Mouse (Mus musculus) heart, embryonic 11.5 days (tissue): Measurements from ENCODE around the gene Cyp4f13. TPM values are rescaled to one million over a fixed set of nuclear protein-coding genes. Genes with fewer than 3 reads are reported as not detected.

Source experiments
- ATAC-seq: fragments of 200-750 bp; cut with Nextera tagmentation; replicated peaks from 2 replicates; pipeline ENCODE4 v1.8.0; 2017; ENCODE audit warnings: moderate library complexity; ENCODE audit not compliant: insufficient number of reproducible peaks, low FRiP score, low TSS enrichment
- H3K27ac ChIP-seq: fragments of 300-500 bp; sonication (generic); 2 replicates; pipeline ENCODE4 v1.5.1; 2014; ENCODE audit warnings: mild to moderate bottlenecking, low read depth, low read length
- H3K27me3 ChIP-seq: fragments of 300-500 bp; sonication (generic); 2 replicates; pipeline ENCODE4 v1.6.1; 2014; ENCODE audit warnings: mild to moderate bottlenecking, low read length, mixed read lengths; ENCODE audit not compliant: control insufficient read depth, insufficient read depth
- H3K36me3 ChIP-seq: fragments of 300-500 bp; sonication (generic); 2 replicates; pipeline ENCODE4 v1.6.1; 2014; ENCODE audit warnings: mild to moderate bottlenecking, low read length, moderate library complexity, mixed read lengths; ENCODE audit not compliant: control insufficient read depth, insufficient read depth
- H3K4me1 ChIP-seq: fragments of 300-500 bp; sonication (generic); 2 replicates; pipeline ENCODE4 v1.6.1; 2014; ENCODE audit warnings: low read length; ENCODE audit not compliant: control insufficient read depth, insufficient read depth
- H3K4me2 ChIP-seq: fragments of 300-500 bp; sonication (generic); 2 replicates; pipeline ENCODE4 v1.6.1; 2014; ENCODE audit warnings: mild to moderate bottlenecking, moderate library complexity
- H3K4me3 ChIP-seq: fragments of 300-500 bp; sonication (generic); 2 replicates; pipeline ENCODE4 v1.5.1; 2014; ENCODE audit warnings: low read depth, low read length
- H3K9ac ChIP-seq: fragments of 300-500 bp; sonication (generic); 2 replicates; pipeline ENCODE4 v1.6.1; 2014; ENCODE audit warnings: mild to moderate bottlenecking, low read depth, low read length, moderate library complexity
- H3K9me3 ChIP-seq: fragments of 300-500 bp; sonication (generic); replicated peaks from 2 replicates; pipeline ENCODE4 v1.6.1; 2016; ENCODE audit warnings: low read length; ENCODE audit not compliant: control insufficient read depth
- WGBS: fragments of 180-500 bp; shearing (Covaris S2); extraction: QIAGEN DNeasy Blood & Tissue Kit; methylation state at CpG from one replicate; pipeline ENCODE4 v1.1.7; 2014; ENCODE audit not compliant: insufficient replicate concordance; 5-methylcytosine and 5-hydroxymethylcytosine counted together
- polyA plus RNA-seq: library from polyadenylated mRNA; unstranded; fragments of >200 nt; fragmentation: Nextera tagmentation; extraction: Ambion mirVana; gene quantifications from 2 replicates; pipeline ENCODE4 v1.2.1, GENCODE M21; 2014

Gene Cyp4f13
- polyA plus RNA-seq, 1 experiment from 2014 or later: 9.0 TPM

DNA sequence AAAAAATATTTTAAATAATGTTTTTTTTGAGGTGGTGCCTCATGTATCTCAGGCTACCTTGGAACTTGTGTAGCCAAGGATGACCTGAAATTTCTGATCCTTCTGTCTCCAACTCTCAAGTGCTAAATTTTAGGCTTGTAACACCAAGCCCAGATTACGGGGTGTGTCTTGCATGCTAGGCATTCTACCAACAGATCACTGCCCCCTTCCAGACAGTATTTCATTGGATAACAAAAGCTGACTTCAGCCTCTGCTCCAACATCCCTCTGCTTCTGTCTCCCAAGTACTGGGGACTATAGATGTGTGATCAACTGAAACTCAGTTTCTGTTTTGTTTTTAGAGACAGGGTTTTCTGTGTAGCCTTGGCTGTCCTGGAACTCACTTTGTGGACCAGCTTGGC lies 23.5 kb downstream of the Cyp4f13 start:
- 93% methylated on average over 1 of the region's 1 CpGs for WGBS
- H3K4me2 ChIP-seq: no peak overlapping the region

DNA sequence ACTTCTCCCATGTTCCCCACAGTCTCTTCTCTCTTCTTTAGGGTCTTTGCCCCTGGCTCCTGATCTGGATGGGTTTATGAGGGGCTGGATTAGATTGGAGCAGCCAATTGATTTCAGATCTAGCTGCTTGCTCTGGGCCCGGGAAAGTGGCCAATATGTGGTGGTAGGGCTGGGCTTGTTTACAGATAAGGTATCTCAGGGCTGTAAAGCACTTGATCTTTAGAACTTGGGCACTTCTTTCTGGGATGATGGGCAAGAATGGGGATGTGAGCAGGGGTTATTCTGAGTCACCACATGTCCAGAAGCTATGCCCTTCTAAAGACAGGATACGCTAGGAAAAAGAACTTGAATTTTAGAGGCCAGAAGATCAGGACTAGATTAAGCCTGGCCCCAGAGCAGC lies 28.1 kb downstream of the Cyp4f13 start:
- 60% methylated on average over 2 of the region's 2 CpGs for WGBS
- Histone ChIP-seq H3K27me3 (no peaks in the 10 kb centered on the region), H3K4me3 (no peak overlapping the region), H3K27ac (no peak overlapping the region), H3K36me3 (no peaks in the 10 kb centered on the region), H3K9ac (no peak overlapping the region), H3K4me2 (no peak overlapping the region), H3K9me3 (peaks cover 6% of the 10 kb centered on the region; the same call in 1 of the 2 replicates), H3K4me1 (no peaks in the 10 kb centered on the region)
- ATAC-seq: no peak

More for the DNA sequence above, 23.5 kb downstream of the Cyp4f13 start:
- ATAC-seq: no peak
- H3K9me3 ChIP-seq: peaks cover 6% of the 10 kb centered on the region; the same call in 1 of the 2 replicates
- H3K4me3 ChIP-seq: no peak overlapping the region
- no peak overlapping the region for H3K9ac ChIP-seq
- H3K27ac ChIP-seq: no peak overlapping the region
- H3K27me3 ChIP-seq: no peaks in the 10 kb centered on the region
- no peaks in the 10 kb centered on the region for H3K4me1 ChIP-seq
- H3K36me3 ChIP-seq: no peaks in the 10 kb centered on the region

- ATAC-seq: no peak
- Histone ChIP-seq H3K27me3 (no peaks in the 10 kb centered on the region), H3K9ac (no peak within 1 kb of the TSS), H3K4me3 (no peak within 1 kb of the TSS), H3K9me3 (peaks cover 6% of the 10 kb centered on the region; the same call in 1 of the 2 replicates), H3K4me1 (no peaks in the 10 kb centered on the region), H3K27ac (no peak within 1 kb of the TSS), H3K4me2 (no peak within 1 kb of the TSS), H3K36me3 (no peaks in the 10 kb centered on the region)
- WGBS: 58% methylated on average over 2 of the region's 2 CpGs
Measured at GRCm38 (mm10) chr17:32917131-32917530, 30.1 kb downstream of the Cyp4f13 start, which contains the start of gene Cyp4f14. Cyp4f14 (minus strand) TSS chr17:32917342.

DNA sequence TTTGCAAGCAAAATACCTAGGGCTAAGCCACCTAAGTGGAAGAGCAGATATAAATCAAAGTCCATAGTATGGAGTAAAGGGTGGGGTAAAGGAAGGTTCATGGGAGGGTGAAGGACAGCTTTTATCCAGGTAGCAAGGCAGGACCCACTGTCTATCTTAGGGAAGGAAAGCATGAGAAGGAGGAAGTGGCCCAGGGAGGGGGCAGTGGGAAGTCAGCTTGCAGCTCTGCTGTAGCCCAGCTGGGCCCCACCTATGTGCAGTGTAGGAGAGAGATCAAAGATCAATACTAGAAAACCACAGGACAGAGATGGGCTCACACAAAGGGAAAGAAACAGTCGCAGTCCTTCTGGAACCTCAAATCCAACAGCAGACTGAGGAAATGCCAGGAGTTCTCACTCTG lies 31.1 kb downstream of the Cyp4f13 start:
- WGBS: 82% methylated on average over 1 of the region's 1 CpGs
- no peaks in the 10 kb centered on the region for H3K27me3 ChIP-seq
- 0 out of 2 replicates have a peak, but pooled peaks cover 4% of the 10 kb centered on the region for H3K9me3 ChIP-seq
- H3K4me3 ChIP-seq: no peak overlapping the region
- H3K4me2 ChIP-seq: no peak overlapping the region
- no peak for ATAC-seq
- H3K36me3 ChIP-seq: no peaks in the 10 kb centered on the region
- no peak overlapping the region for H3K27ac ChIP-seq
- no peaks in the 10 kb centered on the region for H3K4me1 ChIP-seq
- H3K9ac ChIP-seq: no peak overlapping the region

GRCm38 (mm10) chr17:32906172-32906571 lies 41.0 kb downstream of the Cyp4f13 start:
- no peaks in the 10 kb centered on the region for H3K36me3 ChIP-seq
- WGBS: 70% methylated on average over 10 of the region's 10 CpGs
- H3K4me2 ChIP-seq: no peak overlapping the region
- no peaks in the 10 kb centered on the region for H3K4me1 ChIP-seq
- no peak overlapping the region for H3K9ac ChIP-seq
- H3K27me3 ChIP-seq: peaks cover 5% of the 10 kb centered on the region
- H3K9me3 ChIP-seq: no peaks in the 10 kb centered on the region
- no peak overlapping the region for H3K4me3 ChIP-seq
- H3K27ac ChIP-seq: no peak overlapping the region
- ATAC-seq: no peak

- no peak overlapping the region for H3K9ac ChIP-seq
- peaks cover 5% of the 10 kb centered on the region for H3K27me3 ChIP-seq
- no peaks in the 10 kb centered on the region for H3K36me3 ChIP-seq
- no peaks in the 10 kb centered on the region for H3K4me1 ChIP-seq
- peak overlapping the region; percentile 48 for H3K4me2 ChIP-seq
- H3K9me3 ChIP-seq: no peaks in the 10 kb centered on the region
- WGBS: 9% methylated on average over 19 of the region's 19 CpGs
- ATAC-seq: no peak
- peak overlapping the region; percentile 18; the same call in 1 of the 2 replicates for H3K4me3 ChIP-seq
- H3K27ac ChIP-seq: no peak overlapping the region
Measured at GRCm38 (mm10) chr17:32905239-32905638, 42.0 kb downstream of the Cyp4f13 start.

DNA sequence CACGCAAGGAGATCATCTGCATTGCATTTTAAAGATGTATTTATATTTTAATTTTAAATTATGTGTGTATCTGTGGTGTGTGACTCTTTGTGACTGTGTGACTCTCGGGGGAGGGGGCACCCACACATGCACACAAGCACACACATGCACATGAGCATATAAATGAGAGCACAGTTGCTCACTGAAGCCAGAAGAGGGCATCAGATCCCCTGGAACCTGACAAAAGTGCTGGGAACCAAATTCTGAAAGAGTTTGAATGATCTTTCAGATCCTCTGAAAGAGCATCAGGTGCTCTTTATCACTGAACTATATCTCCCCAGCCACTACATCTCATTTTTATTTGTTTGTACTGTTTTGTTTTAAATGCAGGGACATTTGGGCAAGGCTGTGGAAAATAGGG lies 42.8 kb downstream of the Cyp4f13 start:
- Histone ChIP-seq H3K9ac (no peak overlapping the region), H3K4me1 (no peaks in the 10 kb centered on the region), H3K27ac (no peak overlapping the region), H3K4me2 (no peak overlapping the region), H3K4me3 (no peak overlapping the region), H3K9me3 (no peaks in the 10 kb centered on the region), H3K36me3 (no peaks in the 10 kb centered on the region), H3K27me3 (peaks cover 5% of the 10 kb centered on the region)
- WGBS: 62% methylated on average over 2 of the region's 2 CpGs
- ATAC-seq: no peak

DNA sequence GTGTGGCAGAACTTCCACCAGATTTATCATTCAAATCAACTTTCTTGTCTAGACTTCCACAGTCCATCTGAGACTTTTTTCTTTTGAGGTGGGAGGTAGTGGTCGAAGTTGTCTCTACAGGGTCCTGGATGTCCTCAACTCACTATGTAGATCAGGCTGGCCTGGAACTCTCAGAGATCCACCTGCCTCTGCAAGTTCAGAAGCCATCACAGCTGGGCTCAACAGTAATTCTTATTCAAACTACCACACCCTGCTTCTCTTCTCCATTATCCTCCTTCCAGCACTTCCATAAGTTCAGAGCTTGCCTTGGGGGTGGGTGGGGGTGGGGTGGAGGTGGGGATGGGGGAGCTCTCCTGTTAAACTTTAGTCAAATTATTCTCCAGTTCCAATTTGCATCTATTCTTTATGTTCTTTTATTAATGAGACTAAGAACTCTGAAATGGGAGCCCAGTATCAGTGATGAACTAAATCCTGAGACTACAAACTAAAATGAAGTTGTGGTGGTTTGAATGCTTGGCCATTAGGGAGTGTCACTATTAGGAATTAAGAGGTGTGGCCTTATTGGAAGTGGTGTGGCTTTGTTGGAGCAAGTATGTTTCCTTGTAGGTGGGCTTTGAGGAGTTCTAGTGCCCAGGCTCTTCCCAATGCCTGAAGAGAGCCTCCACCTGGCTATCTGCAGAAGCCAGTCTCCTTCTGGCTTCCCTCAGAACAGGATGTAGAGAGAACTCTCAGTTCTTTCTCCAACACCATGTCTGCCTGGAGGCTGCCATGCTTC lies 45.3 kb downstream of the Cyp4f13 start:
- no peaks in the 10 kb centered on the region for H3K4me1 ChIP-seq
- 63% methylated on average over 1 of the region's 1 CpGs for WGBS
- H3K4me3 ChIP-seq: no peak overlapping the region
- H3K36me3 ChIP-seq: no peaks in the 10 kb centered on the region
- no peak overlapping the region for H3K4me2 ChIP-seq
- no peak overlapping the region for H3K27ac ChIP-seq
- no peaks in the 10 kb centered on the region for H3K9me3 ChIP-seq
- peaks cover 5% of the 10 kb centered on the region for H3K27me3 ChIP-seq
- ATAC-seq: no peak
- no peak overlapping the region for H3K9ac ChIP-seq

DNA sequence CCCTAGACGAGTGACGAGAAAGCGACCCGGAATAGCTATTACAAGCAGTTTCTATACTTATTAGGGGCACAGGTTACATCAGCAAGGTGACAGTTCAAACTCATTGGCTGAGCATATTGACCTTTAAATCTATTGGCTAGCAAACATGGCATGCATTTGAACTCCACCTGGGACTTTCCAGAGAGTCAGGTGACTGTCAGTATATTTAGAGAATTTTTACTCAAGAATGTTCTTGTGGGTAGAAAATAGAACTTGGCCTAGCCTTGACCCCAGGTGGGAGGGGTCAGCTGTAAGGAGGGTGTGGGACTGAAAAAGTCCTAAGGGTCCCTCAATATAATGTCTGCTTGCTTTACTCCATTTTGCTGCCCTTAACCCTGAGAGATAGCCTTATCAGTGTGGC lies 51.8 kb downstream of the Cyp4f13 start:
- Histone ChIP-seq H3K9ac (no peak overlapping the region), H3K4me3 (no peak overlapping the region), H3K27me3 (no peaks in the 10 kb centered on the region), H3K4me1 (peaks cover 3% of the 10 kb centered on the region), H3K9me3 (no peaks in the 10 kb centered on the region), H3K27ac (no peak overlapping the region), H3K4me2 (no peak overlapping the region), H3K36me3 (no peaks in the 10 kb centered on the region)
- no peak for ATAC-seq
- WGBS: 82% methylated on average over 4 of the region's 4 CpGs
